Mouse (Mus musculus) Patski (cell line): Measurements from ENCODE around the gene Pip5k1b. TPM values are rescaled to one million over a fixed set of nuclear protein-coding genes. Genes with fewer than 3 reads are reported as not detected.

Experiments used
- ATAC-seq: fragments of 100-300 bp; one replicate; pipeline ENCODE4 v1.8.0; 2021
- CTCF ChIA-PET: fragments of 350-600 bp; sonication (Branson Sonifier 250); formaldehyde crosslinking; loops from one replicate; lab custom pipeline; 2022; ENCODE audit warnings: inconsistent platforms; lab: Charles Lee
- POLR2A ChIA-PET: fragments of 350-600 bp; sonication (Branson Sonifier 250); formaldehyde crosslinking; loops from one replicate; lab custom pipeline; 2022; ENCODE audit warnings: antibody characterized with exemption, inconsistent platforms; lab: Charles Lee
- DNase-seq: peaks from one replicate; pipeline ENCODE4 v3.0.0-alpha.2; 2011; ENCODE audit warnings: low read depth, low spot score
- H3K27me3 ChIP-seq: fragments of 371-371 bp; one replicate; pipeline ENCODE4 v1.5.1; 2021
- CTCF ChIP-seq: fragments of 100-300 bp; IDR thresholded peaks from one replicate; pipeline ENCODE4 v1.5.1; 2021
- in situ Hi-C: fragments of 300-500 bp; cut with MboI; formaldehyde crosslinking; loops from 3 replicates; pipeline ENCODE4 v1.11.1; 2018; ENCODE audit warnings: low pct_unique_long_range_greater_than_20kb, mixed read lengths
- polyA plus RNA-seq: library from polyadenylated mRNA; unstranded; gene quantifications from one replicate; pipeline ENCODE4 v1.2.3, GENCODE M21; 2021

Pip5k1b gene
- polyA plus RNA-seq, 1 experiment from 2014 or later: 5.6 TPM

DNA sequence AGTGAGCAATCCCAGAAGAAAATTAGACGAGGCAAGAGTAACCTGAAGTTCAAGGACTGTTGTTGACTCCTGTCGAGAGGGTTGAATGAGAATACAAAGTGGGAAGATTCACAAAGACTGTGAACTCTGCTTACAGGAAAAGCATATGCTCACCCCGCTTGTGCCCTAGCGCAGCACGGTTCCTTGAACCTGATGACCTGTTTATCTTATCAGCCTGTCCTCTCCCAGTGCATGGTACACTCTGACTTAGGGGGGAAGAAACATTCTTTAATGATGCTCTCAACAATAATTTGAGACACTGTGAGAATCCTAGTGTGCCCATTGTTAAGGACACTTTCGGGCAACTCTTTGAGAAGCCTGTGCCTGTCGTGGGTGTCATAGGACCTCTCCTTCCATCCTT, 38.6 kb downstream of the Pip5k1b start:
- TF ChIP-seq CTCF: no peak
- POLR2A ChIA-PET: no interaction called here
- CTCF ChIA-PET: no interaction called here
- DNase-seq (no peak), ATAC-seq (no peak)
- peaks cover 8% of the 10 kb centered on the region for H3K27me3 ChIP-seq
- in situ Hi-C loops: no loop called here

DNA sequence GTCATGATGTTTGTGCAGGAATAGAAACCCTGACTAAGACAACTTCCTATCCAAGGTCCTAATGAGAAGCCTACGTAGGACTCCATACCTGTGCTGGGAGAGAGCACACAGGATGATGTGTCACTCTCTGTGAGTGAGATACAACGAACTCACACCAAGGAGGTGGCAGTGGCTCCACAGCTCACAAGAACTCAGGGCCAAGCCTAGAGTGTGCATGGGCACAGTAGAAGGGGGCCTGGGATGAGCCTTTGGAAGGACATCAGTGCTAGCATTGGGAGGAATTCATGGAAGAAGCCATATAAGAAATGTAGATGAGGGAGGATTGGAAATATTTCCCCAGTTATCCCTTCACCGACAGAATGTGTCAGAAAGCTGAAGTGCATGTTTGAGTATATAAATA, 39.7 kb downstream of the Pip5k1b start:
- ChIA-PET POLR2A (no interaction called here), CTCF (no interaction called here)
- DNase-seq (no peak), ATAC-seq (no peak)
- H3K27me3 ChIP-seq: peaks cover 6% of the 10 kb centered on the region
- in situ Hi-C loops: no loop called here
- TF ChIP-seq CTCF: no peak

DNA sequence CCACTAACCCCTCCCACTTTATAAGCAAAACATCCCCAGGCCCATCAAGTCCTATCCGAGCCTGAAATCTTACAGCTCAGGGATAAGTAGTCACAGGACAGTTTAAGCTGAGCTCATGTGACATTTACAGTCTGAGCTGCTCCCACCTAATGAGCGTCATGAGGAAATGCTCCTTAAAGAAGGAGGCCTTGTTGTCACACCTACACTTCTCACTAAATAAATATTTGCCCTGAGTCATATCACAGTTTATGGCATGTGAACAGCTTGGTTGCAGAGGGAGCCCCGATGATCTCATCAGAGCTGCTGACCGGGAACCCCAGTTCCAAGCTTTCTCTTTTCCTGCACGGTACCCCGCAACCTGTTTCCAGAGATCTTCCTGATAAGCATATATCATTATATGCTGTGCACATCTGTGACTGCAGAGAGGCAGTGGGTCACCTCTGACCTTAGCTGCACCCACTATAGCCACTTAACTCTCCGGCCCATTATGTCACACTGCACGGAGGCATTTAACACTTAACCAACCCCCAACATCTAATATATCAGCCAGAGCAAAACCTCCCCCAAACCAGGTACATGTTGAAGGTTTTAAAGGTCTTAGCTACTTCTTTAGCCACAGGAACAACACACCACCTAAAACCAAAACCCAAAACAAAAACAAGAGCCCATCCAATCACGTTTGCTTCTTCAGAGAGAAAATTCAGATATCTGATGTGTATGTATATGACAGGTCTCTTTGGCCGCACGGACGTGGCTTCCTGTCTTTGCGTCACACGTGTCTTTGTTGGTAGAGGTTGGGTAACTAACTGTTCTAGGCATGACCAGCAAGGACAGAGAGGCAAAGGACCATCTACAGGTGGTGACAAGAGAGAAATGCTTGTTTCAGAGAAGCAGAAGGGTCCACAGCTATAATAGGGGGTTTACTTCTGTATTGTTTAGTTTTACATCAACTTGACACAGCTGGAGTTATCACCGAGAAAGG, 40.7 kb downstream of the Pip5k1b start:
- POLR2A ChIA-PET: interaction anchor here (0.5 kb wide), 1 partner anchor 51 kb away, joined by 3 read pairs; no protein-coding TSS in a partner anchor
- H3K27me3 ChIP-seq: peaks cover 4% of the 10 kb centered on the region
- no peak for DNase-seq
- in situ Hi-C loops: no loop called here
- CTCF ChIA-PET: interaction anchor here (1.3 kb wide), 1 partner anchor 90 kb away, joined by 3 read pairs; no protein-coding TSS in a partner anchor
- ATAC-seq: no peak
- TF ChIP-seq CTCF: no peak

DNA sequence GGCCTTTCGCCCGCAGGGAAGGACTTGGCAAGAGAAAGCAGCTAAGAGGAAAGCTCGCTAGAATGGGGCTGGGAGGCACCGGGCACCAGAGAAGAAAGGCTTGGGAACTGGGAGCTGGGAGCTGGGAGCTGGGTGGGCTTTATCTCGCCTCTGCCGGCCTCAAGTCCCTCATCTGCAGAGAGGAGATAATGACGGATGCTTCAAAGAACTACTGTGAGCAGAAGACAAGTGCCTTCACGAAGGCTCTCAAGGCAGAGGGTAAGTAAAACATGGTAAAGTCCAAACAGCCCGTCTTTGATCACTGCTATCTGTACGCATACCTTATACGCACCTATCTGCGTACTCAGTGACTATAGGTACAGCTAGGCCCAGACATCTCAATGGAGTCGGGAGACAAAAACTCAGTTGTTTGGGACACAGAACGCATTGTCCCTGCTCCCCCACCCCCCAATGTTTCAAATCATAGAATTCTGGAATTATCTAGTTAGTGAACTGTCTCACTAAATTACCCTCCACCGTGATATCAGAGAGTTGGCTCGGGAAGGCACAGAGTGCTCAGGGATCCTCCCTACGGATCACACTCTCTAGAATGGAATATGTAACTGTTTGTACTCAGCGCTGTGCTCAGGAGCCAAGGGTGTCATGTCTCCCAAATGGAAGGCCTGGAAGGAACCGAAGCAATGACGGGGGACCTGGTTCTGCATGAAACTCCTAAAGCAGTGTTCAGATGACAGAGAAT, 42.4 kb downstream of the Pip5k1b start:
- in situ Hi-C loops: no loop called here
- CTCF ChIA-PET: no interaction called here
- DNase-seq (no peak), ATAC-seq (no peak)
- POLR2A ChIA-PET: interaction anchor here (1.1 kb wide), 1 partner anchor 43 kb away, joined by 3 read pairs; no protein-coding TSS in a partner anchor
- no peak for TF ChIP-seq CTCF
- peaks cover 8% of the 10 kb centered on the region for H3K27me3 ChIP-seq

GRCm38 (mm10) chr19:24511939-24512338, 43.7 kb downstream of the Pip5k1b start:
- DNase-seq (no peak), ATAC-seq (no peak)
- CTCF ChIA-PET: interaction anchor here (1.4 kb wide), 1 partner anchor 9 kb away, joined by 3 read pairs; no protein-coding TSS in a partner anchor
- in situ Hi-C loops: no loop called here
- no peak for TF ChIP-seq CTCF
- POLR2A ChIA-PET: no interaction called here
- H3K27me3 ChIP-seq: peaks cover 8% of the 10 kb centered on the region

- ChIA-PET POLR2A (no interaction called here), CTCF (no interaction called here)
- ATAC-seq (no peak), DNase-seq (no peak)
- peaks cover 30% of the 10 kb centered on the region for H3K27me3 ChIP-seq
- no peak for TF ChIP-seq CTCF
- in situ Hi-C loops: no loop called here
These were observed 46.3 kb downstream of the Pip5k1b start for GRCm38 (mm10) chr19:24509391-24509790.

GRCm38 (mm10) chr19:24508087-24508767, 47.4 kb downstream of the Pip5k1b start:
- H3K27me3 ChIP-seq: peaks cover 42% of the 10 kb centered on the region
- no peak for TF ChIP-seq CTCF
- CTCF ChIA-PET: no interaction called here
- in situ Hi-C loops: no loop called here
- DNase-seq: no peak
- peak; percentile 44 for ATAC-seq
- POLR2A ChIA-PET: no interaction called here

- in situ Hi-C loops: no loop called here
- ATAC-seq (no peak), DNase-seq (no peak)
- ChIA-PET CTCF (interaction anchor here (1.7 kb wide), 1 partner anchor 9 kb away, joined by 3 read pairs; no protein-coding TSS in a partner anchor), POLR2A (no interaction called here)
- peaks cover 44% of the 10 kb centered on the region for H3K27me3 ChIP-seq
- no peak for TF ChIP-seq CTCF
These were observed 52.8 kb downstream of the Pip5k1b start for GRCm38 (mm10) chr19:24502736-24503421.

DNA sequence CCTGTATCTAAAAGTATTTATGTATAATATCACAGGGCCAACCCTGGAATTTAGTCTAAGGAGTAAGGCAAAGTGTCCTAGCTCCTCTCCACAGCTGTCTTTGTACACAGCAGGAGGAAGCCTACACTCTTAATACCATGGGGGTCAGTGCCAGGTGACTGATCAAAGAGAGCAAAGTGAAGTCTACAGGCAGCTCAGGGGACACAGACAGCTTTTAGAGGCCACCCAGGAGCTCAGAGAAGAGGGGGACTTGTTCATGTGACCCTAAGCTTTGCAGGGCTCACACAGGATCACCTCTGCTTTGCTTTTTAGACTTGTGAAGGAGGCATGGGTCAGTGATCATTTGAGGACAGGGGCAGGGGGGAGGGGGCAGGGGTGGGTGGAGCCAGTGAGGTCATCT, 54.1 kb downstream of the Pip5k1b start:
- ATAC-seq (no peak), DNase-seq (no peak)
- ChIA-PET CTCF (no interaction called here), POLR2A (no interaction called here)
- in situ Hi-C loops: no loop called here
- H3K27me3 ChIP-seq: peaks cover 51% of the 10 kb centered on the region
- TF ChIP-seq CTCF: no peak

DNA sequence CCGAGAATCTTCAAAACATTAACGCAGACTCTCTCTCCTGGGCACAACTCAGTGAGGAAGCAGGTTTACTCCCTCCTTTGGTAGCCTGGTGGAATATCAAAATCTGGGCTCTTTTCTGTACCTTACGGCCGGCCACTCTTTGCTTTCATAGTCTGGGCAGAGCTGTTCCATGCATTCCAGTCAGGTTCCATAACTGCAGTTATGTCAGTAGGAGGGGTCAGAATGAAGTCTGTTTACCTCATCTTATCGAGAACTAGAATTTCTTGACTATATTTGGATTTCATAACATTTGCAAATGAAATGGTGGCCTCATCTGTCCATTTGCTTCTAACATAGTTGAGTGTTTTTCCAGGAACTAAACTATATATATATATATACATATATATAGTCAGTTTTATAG, 55.2 kb downstream of the Pip5k1b start:
- ATAC-seq (no peak), DNase-seq (no peak)
- peaks cover 43% of the 10 kb centered on the region for H3K27me3 ChIP-seq
- CTCF ChIA-PET: no interaction called here
- POLR2A ChIA-PET: no interaction called here
- TF ChIP-seq CTCF: no peak
- in situ Hi-C loops: no loop called here
